Mouse (Mus musculus): ENCODE measurements around the gene Mkrn3.

Mkrn3 gene

DNA sequence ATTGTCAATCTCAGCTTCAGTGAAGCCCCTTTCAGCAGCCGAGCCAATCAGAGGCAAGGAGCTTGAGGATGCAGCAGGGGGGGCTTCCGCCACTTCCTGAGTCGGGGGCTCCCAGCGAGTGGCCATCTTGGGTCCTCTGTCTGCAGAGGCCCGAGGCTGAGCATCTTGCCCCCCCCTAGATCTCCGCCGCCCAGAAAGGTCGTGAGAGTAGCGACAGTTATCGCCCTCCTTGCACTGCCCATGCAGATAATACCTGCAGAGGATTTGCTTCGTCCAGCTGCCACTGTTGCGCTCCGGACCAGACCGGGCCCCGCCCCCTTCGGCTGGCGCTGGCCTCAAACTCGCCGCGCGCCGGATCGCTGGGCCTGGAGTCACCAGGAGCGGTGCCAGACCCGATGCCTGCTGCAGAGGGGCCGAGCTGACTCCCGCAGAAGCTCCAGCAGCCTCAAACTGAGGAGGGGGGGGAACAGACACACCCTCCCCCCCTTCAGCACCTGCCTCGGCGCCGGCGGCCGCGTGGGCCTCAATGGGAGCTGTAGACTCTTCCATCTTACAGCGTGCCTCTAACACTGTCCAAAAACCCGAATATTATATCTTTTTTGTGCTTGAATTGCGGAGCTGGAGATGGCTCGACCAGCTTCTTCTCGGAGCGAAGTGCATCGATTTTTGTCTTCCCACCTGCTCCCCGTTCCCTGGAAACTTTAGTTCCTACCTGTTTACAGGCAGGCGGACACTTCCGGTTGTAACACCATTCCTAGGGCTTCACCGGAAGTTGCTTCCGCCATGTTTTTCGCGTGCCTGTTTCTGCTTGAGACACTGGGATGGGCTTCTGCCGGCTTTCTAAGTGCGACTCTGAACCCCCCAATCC, at the start of gene Mkrn3:
Mkrn3 (minus strand) TSS at position 647 of the 868 bp plus-strand sequence.
- DNase-seq (ENCODE audit: low read depth, low spot score) = peak; percentile 86

DNA sequence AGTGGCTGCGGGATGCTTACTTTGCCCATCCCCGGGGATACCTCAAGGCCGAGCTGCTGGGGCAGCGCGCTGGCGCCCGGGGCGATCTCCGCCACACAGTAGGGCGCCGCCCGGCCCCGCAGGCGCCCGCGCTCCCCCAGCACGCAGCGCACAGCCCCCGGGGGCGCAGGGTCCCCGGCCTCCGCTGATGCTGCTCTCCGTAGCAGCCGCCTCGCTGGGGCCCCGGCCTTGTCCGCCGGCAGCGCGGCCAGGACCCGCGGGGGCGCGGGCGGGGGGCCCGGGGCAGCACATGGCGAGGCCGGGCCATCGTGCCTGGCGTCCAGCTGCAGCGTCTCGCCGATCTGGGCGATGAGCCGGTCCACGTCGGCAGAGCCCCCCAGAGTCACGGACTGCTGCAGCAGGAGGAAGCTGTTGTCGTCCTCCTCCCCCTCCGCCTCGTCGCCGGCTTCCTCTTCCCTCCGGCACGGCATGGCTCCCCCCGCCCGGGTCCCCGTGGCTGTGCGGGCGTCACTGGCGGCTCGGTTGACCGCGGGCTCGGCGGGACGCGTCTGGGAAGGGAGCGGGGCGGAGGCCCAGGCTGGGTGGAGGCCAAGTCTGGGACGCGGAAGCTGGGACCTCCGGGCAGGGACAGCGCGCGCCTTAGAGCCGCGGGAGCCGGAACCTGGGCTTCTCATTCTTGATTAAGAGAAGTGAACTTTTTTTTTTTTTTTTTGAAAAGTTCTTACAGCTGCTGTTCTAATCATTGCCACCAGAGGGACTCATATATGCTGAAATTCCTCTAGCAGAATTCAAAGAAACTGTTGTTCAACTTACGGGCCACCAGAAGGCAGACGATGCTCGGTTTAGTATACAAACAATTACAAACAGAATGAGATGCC, 44.2 kb upstream of the Mkrn3 start, which contains the start of gene Peg12:
Peg12 (minus strand) TSS at position 633 of the 878 bp plus-strand sequence.
- DNase-seq (ENCODE audit: low read depth, low spot score) = peak; percentile 54

DNA sequence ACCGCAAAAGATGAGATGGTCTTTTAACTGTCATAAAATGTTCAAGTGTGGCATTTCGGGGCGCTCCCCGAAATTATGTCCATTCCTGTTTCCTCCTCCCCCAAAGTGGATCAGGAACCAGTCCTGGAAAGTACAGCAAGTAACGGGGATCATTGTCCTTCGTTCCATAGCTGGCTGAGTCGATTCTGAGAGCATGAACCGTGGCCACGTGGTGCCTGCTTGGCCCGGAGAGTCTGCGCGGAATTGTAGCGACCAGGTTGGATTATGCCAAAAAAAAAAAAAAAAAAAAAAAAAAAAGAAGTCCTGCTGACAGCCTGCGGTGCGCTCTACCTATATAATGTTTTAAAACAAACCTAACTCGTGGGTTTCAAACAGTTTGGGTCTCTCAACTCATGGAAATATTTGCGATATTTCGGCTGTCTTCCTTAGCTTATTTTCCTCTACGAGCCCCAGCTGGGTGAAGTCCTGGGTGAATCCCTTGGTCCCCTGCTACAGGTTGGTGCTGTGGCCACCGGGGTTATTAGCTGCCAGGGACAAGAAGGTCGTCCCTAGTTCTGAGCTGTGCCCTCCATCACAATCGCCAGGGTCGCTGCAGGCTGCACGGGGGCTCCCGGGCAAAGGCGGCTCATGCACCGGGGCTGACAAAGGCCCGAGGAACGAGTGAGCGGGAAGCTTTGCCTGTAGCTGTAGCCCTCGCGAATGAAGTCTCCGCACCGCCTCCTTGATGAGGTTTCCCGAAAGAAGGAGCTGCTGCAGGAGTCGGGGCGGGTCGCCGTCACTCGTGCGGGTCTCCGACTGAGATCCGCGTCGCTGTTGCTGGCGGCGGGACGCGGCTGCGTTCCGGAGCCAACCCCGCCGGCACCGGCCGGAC, 43.3 kb upstream of the Mkrn3 start:
- DNase-seq (ENCODE audit: low read depth, low spot score) = peak; percentile 3

DNA sequence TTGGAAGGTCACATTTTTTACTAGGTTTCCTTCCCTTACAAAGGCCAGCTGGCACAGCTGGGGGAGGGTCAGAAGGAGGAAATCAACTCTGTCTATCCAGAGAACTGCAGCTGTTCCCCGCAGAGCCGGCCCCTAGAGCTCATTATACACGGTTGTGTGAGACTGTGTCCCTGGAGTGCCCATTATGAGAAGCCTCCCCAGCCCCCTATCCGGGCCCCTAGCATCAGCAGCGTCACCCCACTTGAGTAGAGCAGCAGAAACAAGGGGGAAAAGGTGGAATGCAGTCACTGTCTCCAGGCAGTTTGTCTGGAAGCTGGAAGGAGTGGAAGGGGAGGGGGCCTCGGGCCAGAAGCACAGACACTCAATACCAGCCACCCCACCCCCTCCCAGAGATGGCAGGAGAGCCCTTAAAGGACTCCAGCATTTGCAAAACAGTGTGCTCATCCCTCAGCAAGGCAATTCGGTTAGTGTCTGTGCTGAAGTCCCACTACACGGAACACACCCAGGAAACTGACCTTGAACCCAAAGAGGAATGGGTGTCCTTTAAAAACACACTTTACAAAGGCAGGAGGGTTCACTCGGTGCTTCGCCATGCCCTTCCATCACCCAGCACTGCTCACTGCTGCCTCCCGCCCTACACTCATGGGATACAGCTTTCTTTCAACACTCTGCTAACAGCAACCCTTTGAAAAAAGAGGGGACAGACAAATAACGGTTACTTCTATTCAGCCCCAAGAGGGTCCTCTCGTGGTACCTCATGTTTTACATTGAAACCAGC, 42.5 kb upstream of the Mkrn3 start:
- DNase-seq (ENCODE audit: low read depth, low spot score) = no peak

DNA sequence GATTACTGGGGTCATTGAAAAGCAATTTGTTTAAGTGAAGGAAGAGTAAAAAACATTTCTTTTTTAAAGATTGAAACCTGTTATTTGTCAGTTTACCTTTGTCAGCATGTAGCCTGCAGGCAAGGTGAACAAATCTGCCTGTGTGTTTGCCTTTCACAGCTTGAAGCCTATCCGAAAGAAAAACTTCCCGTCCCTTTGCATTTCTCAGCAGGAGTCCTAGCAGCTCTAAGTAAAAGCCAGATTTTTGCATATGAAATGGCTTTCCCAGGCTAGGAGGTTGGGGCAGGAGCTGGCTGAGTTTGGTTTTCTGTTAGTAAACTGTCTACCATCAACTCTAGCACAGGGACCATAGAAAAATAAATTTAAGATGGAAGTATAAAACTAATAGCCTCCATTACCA, 32.4 kb upstream of the Mkrn3 start:
- DNase-seq (ENCODE audit: low read depth, low spot score) = no peak

DNA sequence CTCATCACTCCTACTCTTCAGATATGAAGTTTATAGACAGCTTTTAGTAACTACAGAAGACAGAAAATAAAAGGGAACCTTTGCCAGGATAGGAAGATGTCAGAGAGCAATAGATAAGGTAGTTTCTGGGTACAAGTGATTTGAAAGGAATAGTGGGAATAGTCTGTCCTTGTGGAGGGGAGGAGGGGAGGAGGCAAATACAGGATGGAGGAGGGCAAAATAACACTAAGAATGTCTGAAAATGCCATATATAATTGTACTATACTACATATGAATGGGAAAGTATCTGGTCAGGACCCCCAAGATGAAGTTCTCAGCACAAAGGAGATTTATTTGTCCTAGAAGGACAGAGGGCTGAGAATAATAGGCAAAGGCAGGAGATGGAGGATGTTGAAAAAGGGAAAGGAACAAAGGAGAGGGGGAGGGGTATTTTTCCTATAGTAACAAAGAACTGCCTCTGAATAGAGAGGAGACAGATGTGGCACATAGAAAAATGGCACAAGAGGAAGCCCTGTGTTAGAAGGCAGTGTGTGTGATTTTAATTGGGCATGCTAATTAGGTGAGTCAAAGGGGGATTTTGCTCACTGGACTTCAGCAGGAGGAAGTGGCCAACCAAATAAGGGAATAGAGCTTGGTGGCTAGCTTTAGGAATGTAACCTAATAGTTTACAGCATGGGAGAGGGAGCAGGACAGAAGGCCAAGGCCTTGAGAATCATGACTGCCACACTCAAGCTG, 25.7 kb upstream of the Mkrn3 start:
- no peak for DNase-seq (ENCODE audit: low read depth, low spot score)

DNA sequence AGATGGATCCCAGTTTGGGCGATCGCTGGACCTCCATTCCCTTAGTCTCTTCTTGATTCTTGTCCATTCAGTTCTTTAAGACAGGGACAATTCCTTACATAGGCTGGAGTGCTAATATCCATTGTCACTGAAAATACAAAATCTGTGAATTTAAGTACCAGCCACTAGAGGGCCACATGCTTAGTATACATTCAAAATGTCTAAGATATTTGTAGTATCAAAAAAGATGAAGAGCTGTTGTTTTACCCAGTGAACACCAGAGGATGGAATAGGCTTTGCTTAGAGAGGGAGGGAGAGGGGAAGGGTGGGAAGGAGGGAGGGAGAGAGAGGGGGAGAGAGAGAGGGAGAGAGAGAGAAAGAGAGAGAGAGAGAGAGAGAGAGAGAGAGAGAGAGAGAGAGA, 16.5 kb upstream of the Mkrn3 start:
- DNase-seq (ENCODE audit: low read depth, low spot score) = no peak

DNA sequence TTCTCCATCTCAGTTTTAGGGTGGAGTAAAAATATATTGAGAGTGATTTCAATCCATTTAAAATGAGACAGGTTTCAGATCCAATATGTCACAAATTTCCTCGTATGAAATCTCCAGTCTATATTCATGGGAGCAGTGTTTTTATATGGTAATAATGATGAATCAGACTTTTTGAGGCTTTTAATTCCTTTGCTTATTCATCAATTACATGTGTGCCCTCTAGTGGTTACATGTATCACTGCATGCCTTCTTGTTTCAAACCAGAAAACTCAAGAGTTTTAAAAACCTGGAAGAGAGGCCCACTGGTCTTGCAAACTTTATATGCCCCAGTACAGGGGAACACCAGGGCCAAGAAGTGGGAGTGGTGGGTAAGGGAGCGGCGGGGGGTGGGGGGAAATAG, 13.3 kb upstream of the Mkrn3 start:
- DNase-seq (ENCODE audit: low read depth, low spot score) = peak; percentile 12

DNA sequence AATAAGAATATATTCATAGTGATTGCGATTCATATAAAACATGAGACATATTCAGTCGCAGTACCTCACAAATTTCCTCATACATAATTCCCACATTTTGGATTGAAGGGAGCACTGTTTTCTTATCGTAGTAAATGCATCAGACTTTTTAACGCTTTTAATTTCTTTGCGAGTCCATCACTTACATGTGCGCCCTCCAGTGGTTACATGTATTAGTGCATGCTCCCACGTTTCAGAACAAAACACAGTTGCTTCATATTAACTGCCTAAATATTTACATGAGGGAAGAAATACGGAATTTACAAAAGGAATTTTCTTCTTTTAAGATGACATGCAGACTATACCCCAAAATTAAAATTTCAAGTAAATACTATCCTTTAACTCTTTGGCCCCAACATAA, 8.4 kb upstream of the Mkrn3 start:
- DNase-seq (ENCODE audit: low read depth, low spot score) = peak; percentile 18

DNA sequence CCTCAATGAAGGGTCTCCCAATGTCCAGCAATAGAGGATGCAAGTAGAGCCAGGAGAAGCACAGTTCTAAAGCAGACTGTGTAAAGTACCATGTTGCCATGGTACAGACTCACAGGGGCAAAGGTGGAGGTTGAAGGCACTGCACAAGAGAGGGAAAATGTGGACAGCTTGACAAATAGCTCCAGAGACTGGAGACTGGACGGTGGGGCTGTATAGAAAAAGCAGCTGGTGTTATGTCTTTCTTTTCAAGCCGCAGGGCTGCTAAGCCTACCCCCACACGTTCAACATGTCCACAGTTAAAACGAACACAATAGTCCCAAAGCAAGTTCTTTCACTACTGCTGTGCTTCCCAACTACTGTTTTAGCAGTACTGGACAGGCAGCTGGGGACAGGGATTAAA, 3.3 kb upstream of the Mkrn3 start:
- no peak for DNase-seq (ENCODE audit: low read depth, low spot score)

DNA sequence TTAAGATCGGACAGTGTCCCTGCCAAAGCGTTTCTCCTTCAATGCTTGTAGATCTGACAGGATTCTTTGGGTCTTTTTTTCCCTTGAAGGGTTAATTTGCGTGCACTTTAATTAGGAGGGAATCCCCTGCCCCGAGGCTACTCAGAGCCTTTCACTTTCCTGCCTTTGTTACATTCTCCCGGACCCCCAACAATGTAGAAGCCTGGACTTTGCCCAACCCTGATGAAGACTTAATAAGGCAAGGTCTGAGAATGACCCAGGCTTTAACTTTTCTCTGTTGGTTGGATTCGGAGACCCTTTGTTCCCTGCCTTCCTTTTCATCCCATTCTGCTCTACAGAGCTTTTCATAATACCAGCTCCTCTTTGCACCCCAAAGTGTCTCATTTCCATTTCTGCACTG, 627 bp upstream of the Mkrn3 start:
- no peak for DNase-seq (ENCODE audit: low read depth, low spot score)

DNA sequence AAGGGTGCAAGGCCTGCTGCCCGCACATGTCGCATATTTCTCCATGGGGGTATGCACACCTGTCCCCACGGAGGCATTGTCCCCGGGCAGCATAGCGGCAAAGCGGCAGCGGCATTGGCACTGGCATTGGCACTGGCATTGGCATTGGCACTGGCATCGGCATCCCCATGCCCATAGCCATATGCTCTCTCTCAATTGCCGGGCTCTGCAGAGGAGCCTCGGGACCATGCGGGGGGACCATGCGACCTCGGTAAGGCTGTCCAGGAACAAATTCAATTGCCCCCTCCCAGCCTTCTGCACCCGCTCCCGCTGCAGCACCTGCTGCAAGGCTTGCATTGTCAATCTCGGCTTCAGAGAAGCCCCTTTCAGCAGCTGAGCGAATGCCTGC, 840 bp downstream of the Mkrn3 start:
- DNase-seq (ENCODE audit: low read depth, low spot score) = peak; percentile 12

DNA sequence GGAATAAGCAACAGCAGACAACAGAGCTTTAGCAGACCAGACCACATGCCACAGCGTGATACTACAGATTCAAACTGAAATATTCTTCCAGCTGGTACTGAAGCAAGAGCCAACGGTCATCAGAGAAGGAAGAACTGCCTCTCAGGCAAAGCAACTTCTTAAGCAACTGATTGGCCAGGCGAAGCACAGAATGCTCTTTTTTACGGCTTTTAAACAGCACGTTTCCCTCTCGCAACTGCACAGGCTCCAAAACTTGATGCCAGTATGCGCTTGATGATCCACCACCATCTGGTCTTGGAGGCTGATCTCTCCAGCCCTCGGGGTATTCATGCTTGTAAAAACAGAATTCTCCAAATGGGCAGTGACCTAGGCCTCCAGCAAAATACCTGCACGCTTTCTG, 1.6 kb downstream of the Mkrn3 start:
- DNase-seq (ENCODE audit: low read depth, low spot score) = peak; percentile 31

DNA sequence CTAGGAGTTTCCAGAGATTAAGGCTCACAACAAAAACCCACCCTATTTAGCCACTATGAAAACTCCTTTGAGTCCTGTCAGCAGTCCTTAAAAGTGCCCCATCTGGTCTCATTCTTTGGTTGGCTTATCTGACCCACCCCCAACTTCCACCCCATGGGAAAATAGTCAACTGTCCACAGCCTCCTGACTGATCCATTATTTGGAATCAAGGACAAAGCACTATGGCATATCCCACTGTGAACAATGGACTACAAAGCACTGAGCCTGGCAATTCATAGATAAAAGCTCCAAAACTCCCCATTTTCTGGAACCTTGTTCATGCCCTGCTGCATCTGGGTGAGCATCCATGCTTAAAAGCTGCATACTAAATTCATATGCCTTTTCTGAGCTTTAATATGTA, 3.8 kb downstream of the Mkrn3 start:
- no peak for DNase-seq (ENCODE audit: low read depth, low spot score)

DNA sequence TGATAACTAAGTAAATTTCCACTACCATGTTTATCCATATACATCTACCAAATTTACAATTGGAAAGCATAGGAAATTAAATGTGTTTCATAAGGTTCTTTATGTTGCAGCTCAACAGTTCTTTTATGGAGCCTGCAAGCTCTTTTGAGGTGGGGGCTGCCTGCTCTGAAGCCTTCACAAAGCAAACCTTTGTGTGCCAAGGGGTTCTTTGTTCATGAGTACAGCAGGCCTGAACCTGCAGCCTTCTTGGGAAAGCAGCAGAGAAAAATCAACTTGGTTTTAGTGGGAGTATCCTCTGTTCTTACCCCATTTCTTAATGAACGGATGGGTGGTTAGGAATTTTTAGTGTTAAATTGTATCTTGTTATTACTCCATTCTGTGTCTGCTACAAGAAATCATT, 4.7 kb downstream of the Mkrn3 start:
- DNase-seq (ENCODE audit: low read depth, low spot score) = no peak

DNA sequence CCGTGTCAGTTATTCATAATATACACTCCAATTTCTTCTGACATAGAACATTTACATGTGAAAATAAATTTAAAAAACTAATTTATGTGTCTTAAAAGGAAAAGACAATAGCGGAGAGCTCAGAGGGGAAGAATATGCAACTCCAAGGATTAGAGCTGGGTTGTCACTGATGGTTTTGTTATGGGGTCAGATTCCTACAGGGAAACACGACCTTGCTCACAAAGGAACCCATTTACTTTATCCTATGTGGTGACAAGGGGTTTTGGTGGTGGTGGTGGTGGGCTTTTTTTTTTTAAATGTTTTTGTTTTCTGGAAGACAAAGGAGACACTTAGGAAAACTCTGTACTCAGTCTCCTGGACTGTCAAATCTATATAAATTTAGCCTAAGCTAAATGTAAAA, 12.1 kb downstream of the Mkrn3 start:
- DNase-seq (ENCODE audit: low read depth, low spot score) = no peak

DNA sequence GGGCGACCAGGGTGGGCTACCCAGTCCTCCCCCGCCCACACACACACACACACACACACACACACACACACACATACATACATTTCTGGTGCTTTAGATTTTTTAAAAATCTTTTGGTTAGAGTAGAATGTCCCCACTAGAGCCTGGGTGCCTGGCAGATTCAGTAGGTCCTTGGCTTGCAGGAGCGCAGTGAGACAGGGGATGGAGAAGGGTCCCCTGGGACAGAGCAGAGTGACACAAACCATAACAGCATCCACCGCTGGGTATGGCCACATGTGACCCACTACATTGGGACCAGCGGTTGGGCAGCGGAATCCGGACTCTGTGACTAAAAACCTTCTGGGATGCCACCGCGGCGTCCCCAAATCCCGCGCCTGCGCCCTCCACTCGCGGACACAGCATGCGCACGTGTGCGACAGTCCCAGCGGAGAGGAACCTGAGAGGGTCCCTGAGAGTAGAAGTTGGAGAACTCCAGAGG, 13.3 kb downstream of the Mkrn3 start:
- DNase-seq (ENCODE audit: low read depth, low spot score) = peak; percentile 6

DNA sequence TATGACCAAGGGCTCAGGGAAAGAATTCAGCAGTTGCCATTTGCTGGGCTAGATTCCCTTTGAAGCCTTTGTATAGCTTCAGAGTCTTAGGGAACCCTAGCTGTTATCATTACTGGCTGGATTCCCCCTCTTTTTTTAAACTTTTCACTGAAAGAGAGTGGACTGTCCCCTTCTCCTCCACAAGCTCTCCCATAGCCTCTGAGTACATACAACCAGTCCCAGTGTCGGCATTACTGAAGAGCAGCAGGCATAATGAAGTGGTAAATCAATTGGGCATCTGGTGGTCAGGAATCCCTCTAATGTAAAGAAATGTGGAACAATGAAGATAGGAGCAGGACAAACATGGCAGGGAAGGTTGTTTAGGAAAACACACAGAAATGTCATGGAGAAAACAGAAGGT, 27.7 kb downstream of the Mkrn3 start:
- DNase-seq (ENCODE audit: low read depth, low spot score) = no peak

DNA sequence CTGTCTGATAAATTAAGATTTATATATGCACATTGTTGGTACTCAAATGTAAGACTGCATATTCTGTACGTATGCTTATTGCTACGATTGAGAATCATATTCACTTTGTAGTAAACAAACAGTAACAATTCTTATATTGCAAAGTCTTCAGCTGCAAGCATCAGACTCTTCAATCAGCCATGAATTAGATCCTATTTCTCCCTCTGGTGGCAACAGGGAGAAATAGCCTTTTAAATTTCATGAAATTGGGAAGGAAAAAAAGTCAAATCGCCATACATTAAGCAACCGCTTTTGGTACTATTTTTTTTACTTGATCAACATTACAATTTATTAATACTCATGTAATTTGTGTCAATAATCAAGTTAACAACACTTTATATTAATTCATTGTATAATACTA, 31.6 kb downstream of the Mkrn3 start:
- no peak for DNase-seq (ENCODE audit: low read depth, low spot score)

DNA sequence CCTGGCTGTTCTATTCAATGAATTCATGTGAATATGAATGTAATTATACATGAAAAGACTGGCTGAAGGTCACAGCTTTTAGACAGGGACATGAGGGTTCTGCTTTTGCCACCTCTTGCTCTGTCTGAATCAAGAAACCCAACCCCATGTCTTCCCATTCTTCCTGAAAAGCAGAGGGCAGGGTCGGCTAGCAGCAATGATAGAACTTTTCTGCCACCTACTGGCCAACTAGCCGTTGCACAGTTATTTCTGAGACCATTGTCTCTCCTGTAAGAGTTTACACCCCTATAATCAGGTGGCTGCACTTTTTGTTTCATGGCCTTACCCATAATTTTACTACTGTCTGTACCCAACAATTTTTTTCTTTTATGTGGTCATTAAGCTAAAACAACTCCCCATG, 37.5 kb downstream of the Mkrn3 start:
- DNase-seq (ENCODE audit: low read depth, low spot score) = peak; percentile 63

Measured in brain, adult 2 months (tissue).